Comparison of ENCODE assay signal across 15 mouse cellular contexts in the genomic region with DNA sequence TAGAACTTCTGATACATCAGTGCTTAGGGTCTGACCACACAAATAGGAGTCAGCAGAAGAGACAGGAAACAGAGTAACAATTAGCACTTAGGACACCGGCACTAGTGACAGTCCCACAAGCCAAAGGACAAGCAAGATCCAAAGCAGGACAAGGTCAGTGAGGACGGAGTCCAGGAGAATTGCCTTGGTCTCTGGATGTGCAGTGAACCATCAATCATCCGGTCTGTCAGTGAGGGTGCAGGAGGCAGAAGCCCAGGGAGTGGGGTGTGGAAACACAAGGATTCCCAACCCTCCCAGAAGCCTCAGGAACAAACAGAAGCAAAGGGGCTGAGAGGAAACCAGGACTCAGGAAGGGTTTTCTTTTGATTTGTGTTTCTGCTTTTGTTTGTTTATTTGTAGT. TPM values are rescaled to one million over a fixed set of nuclear protein-coding genes. Genes with fewer than 3 reads are reported as not detected.
DNase-seq lines count a peak whose midpoint lies in the region.
"Had no signal": no experiment of that assay in that cellular context is flagged by ENCODE, and none has a peak within 500 bp of the region (broad histone marks: within the 10 kb centered on the region; RNA-seq: fewer than 3 reads in every experiment).

No protein-coding gene starts in this region.

- intact Hi-C loops in heart, postnatal 10 days (cut with DNase I) = no loop called here

- peak; percentile 42 for DNase-seq in adrenal gland, adult 2 months
- no peak for DNase-seq in adrenal gland, postnatal 25 days
- DNase-seq in adrenal gland, postnatal 10 days = peak; percentile 29
- no peak for DNase-seq in adrenal gland, postnatal 4 days (ENCODE audit: low spot score in 2 of 2)
- DNase-seq in heart, adult 11 months = peak; percentile 74
- no peak for DNase-seq in heart, postnatal 10 days
- DNase-seq in adrenal gland, postnatal 14 days = peak; percentile 43
- no peak for DNase-seq in urinary bladder, postnatal 25 days (ENCODE audit: low spot score)
- DNase-seq: B cell, adult 2 months; cerebellum, adult 11-12 months; cerebellum, adult 2 months; cerebellum, adult 9-10 months; cerebellum, postnatal 10 days; cerebellum, postnatal 25 days; forebrain, postnatal 0 days had no signal

RNA-seq across cellular contexts. Expression of gene Lysmd4, which starts 18.7 kb away (rescaled TPM):
- 1 to 10 TPM; 9.1 to 9.7 TPM for total RNA-seq in adrenal gland, adult 2 months (2021)
- 6.8 and 8.0 TPM in 2 replicates for polyA plus RNA-seq in adrenal gland, adult 2 months (2012; rRNA removed)
- total RNA-seq in adrenal gland, postnatal 25 days (2021) = 11.8 and 13.4 TPM in 2 replicates
- total RNA-seq in adrenal gland, postnatal 10 days (2021) = 10 to 100 TPM in 1 of 2 experiments, 1 to 10 TPM in 1; 9.9 to 12.7 TPM
- total RNA-seq in adrenal gland, postnatal 4 days (2021) = 10 to 100 TPM; 13.8 to 16.9 TPM
- total RNA-seq in heart, postnatal 10 days (2021) = 10 to 100 TPM; 15.5 to 17.7 TPM
- 9.3 and 13.1 TPM in 2 replicates for total RNA-seq in adrenal gland, postnatal 14 days (2021)

Comparison
In these comparisons a context has a peak if more than half of its experiments do, and no peak if none do; other contexts are left out.
1. DNase-seq: peak in adrenal gland, adult 2 months (single experiment), adrenal gland, postnatal 10 days (single experiment), heart, adult 11 months (single experiment) and adrenal gland, postnatal 14 days (single experiment); none in adrenal gland, postnatal 25 days (single experiment), adrenal gland, postnatal 4 days (0 of 2), heart, postnatal 10 days (0 of 2) and urinary bladder, postnatal 25 days (single experiment).